Mouse (Mus musculus) skeletal muscle tissue, adult 2 months (tissue): ENCODE data around the gene Chmp5.

ENCODE experiments used
- DNase-seq: peaks from one replicate; pipeline ENCODE4 v3.0.0-alpha.2; 2012; ENCODE audit warnings: low read depth, low spot score

Chmp5 gene

DNA sequence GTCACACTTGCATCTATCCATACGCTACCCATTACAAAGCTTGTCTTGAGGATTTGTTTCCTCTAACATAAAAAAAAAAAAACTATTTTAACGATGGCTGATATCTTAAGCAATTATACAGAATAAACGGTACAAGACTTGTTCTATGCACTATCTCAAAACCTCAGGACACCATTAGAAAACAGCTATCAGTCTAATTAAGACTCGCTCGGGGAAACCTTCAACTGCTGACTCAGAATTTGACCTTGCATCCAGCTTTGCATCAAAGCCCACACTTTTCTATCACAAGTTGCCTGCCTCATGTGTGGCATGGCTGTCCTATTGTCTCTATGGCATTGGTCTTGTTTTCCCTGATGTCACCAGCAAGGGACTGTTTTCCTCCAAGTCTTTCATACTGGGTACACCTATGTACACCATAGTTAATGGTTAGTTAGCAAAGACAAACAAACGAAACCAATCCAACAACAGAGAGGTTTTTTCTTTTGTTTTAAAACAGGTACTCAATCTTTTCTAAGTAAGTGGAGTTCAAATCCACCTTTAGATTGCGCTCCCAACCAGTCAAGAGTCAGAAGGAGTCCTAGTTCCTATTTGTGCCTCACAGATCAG is 1.6 kb upstream of the Chmp5 start:
- no peak for DNase-seq

- no peak for DNase-seq
Measured at GRCm38 (mm10) chr4:40947565-40948159, 545 bp upstream of the Chmp5 start.

DNA sequence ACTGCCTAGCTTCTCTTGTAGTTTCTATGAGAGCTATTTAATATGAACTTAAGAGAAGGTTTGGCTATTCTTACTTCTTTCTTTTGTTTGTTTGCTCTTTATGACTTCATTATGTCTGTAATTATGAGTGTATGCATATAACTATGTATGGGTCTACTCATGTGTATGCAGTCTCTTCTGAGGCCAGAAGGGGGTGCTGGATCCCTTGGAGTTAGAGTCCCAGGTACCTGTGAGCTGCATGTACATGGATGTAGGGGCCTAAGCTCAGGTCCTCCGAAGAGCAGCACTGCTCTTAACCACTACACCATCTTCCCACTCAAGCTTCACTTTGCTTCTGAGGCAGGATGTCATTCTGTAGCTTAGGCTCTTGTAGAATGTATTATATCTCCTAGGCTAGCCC is 5.3 kb downstream of the Chmp5 start:
- no peak for DNase-seq

- DNase-seq: no peak
Measured at GRCm38 (mm10) chr4:40955942-40956341, 7.7 kb downstream of the Chmp5 start.

DNA sequence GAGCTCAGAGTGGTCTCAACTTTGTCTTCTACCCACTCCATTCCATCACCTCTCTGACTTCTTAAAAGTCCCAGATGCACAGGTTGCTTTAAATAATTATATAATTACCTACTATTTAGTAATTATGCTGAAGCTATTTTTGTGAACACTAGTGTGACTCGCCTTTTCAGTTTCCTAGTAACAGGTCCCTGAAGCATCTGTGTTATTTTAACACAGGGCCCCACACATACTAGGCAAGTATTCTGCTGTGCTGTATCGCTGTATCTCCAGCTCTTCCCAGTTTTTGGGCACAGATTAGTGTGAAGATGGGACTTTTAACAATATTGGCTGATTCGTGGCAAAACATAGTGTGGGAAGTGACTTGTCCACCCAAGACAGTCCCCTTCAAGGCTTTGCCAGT is 15.3 kb downstream of the Chmp5 start:
- DNase-seq: no peak

- no peak for DNase-seq
Measured at GRCm38 (mm10) chr4:40969161-40969560, 21.0 kb downstream of the Chmp5 start.

- DNase-seq: no peak
Measured at GRCm38 (mm10) chr4:40969781-40970591, 21.8 kb downstream of the Chmp5 start.

DNA sequence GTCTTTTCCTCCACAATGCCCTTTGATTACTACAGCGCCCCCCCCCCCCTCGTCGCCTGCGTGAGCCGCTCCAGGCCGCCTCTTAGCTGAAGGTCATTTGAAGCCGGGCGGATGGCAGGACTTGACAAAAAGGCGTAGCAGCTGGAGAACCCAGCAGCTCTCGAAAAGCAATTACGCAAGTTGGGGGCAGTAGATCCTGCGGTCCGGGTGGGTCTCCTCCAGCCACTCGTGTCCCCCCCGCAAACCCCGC is 22.3 kb downstream of the Chmp5 start:
- no peak for DNase-seq

DNA sequence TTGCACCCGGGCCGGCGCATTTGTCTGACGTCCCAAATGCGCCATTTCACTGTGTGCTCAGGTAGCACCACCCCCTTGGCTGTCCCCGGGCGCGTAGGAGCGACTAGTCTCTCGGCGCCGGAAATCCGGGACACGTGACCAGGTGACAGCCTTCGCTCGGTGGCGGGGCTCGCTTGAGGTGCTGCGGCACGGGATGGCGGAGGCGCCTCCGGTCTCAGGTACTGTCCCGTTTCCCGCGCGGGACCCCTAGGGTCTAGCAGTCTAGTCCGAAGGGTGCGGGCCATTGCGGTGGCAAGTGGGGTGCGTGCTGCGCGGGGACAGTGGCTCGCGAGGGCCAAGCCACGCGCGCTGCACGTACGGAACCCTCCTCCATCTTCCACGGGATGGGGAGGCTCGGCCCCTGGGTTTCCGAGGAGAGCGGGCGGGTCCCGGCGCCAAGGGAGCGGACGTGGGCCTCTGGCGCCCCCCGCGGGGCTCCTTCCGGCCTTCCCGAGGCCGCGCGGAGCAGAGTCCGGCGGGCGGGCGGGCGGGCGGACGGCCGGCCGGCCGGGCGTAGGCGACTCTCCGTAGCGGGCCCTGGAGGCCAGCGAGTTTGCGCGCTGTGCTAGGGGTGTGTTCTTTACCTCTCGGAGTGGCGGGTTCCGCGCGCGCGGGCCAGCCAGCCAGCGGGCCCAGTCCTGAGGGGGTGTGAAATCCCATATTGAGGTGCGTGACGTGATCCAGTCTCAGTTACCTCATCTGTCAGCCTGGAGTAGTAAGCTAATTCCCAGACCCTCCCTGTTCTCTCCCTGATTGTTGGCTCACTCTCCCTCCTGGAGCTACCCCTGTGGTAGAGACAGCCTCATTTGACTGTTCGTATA is 22.9 kb downstream of the Chmp5 start, which contains the start of gene Nfx1:
Nfx1 (plus strand) TSS at position 65 of the 860 bp plus-strand sequence.
- peak; percentile 96 for DNase-seq

DNA sequence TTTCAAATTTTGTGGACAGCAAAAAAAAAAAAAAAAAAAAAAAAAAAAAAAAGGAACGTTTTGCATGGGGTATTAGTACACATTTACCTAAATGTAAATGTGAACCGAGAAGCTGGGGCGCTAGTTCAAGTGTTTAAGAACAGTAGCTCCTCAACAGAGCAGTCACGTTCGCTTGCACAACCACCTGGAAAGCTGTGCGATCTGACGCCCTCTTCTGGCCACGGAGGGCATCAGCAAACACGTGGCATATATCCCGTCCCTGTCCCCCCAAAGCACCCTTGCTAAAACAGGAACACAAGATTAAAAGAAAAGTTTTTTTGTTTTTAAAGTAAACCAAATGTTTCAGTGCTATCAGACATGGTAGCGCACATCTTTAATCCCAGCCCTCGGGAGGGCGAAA is 23.5 kb downstream of the Chmp5 start:
- no peak for DNase-seq

DNA sequence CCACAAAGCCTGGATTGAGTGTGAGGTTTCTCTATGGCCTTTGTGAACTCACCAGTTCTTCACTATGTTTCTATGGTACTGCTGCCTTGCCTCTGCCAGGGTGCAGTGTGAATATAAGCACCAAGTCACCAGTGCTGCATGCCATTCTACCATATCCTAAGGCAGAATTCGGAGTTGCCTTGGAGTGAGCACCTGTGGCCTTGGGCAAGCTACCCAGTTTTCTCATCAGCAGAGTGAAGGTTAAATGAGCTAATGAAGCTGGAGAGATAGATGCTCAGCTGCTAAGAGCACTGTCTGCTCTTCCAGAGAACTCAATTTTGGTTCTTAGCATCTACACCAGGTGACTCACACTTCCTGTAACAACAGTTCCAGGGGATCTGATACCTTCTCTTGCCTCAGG is 25.8 kb downstream of the Chmp5 start:
- DNase-seq: no peak

DNA sequence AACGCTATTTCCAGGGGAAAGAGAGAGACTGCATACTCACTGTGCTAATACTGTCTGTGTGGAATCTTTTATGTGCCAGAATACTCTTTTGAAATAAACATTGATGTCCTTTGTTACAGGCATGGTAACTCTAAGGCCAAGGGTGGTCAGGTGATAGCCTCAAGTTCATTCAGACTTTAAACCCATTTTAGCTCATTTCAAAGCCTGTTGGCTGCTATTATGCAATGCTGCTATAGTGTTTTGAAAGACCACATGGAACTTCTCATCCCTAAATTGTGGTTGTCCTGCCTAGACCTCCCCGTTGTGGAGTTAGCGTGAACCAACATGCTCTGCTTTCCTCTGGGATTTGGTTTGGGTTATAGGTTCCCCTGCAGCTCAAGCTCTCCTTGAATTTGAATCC is 27.5 kb downstream of the Chmp5 start:
- no peak for DNase-seq

GRCm38 (mm10) chr4:40976651-40977050 is 28.4 kb downstream of the Chmp5 start:
- DNase-seq: no peak

- DNase-seq: no peak
Measured at GRCm38 (mm10) chr4:40979430-40979829, 31.2 kb downstream of the Chmp5 start.

- no peak for DNase-seq
Measured at GRCm38 (mm10) chr4:40982486-40982885, 34.3 kb downstream of the Chmp5 start.

- peak; percentile 91 for DNase-seq
Measured at GRCm38 (mm10) chr4:40983686-40984085, 35.5 kb downstream of the Chmp5 start.

DNA sequence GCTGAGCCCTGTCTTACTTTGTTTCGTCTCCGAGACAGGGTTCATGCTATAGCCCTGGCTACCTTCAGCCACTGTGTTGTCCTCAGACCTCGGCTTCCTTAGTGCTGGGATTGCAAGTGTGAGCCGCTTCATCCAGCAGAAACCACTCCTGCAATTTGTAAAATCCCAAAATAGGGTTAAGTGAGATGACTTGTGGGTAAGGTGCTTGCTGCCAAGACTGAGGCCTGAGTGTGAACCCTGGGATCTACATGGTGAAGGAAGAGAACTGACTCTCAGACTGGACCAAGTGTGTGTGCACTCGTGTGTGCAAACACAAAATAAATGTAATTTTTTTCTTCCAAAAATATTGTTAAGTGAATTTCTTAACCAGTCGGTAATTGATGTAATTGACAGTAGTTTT is 41.4 kb downstream of the Chmp5 start:
- no peak for DNase-seq

DNA sequence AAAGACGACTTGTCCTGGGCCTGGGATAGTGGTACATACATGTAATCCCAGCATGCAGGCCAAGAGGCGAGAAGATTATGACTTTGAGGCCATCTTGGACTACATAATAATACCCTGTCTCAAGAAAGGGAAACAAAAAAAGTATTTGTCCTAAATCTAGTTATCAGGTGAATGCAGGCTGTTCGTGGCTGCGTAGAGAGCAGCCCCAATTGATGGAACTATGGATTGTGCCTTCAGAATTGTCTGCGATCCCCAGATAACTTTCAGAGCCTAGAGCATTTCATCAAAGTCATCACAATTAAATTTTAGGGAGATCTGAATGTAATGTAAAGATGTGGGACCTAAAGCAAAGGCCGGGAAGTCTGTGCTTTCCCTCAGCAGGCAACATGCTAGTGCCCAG is 48.1 kb downstream of the Chmp5 start:
- DNase-seq: no peak

- no peak for DNase-seq
Measured at GRCm38 (mm10) chr4:40997916-40998315, 49.7 kb downstream of the Chmp5 start.

DNA sequence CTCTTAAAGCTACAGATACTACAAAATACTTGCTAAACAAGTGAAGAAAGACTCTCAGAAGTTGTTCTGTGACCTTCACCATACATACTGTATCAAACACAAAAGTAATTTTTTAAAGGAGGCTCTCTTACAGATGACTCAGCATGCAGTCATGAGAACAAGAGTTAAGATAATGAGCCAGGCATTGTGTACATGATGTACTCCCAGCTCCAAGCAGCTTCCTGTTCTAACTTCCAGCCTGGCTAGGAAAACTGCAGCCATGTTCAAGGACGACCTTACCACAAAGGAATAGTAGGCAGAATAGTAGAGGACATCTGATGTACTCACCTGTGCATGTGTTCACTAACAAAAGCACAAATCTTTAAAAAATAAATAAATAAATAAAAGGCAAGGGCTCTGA is 52.1 kb downstream of the Chmp5 start:
- no peak for DNase-seq

DNA sequence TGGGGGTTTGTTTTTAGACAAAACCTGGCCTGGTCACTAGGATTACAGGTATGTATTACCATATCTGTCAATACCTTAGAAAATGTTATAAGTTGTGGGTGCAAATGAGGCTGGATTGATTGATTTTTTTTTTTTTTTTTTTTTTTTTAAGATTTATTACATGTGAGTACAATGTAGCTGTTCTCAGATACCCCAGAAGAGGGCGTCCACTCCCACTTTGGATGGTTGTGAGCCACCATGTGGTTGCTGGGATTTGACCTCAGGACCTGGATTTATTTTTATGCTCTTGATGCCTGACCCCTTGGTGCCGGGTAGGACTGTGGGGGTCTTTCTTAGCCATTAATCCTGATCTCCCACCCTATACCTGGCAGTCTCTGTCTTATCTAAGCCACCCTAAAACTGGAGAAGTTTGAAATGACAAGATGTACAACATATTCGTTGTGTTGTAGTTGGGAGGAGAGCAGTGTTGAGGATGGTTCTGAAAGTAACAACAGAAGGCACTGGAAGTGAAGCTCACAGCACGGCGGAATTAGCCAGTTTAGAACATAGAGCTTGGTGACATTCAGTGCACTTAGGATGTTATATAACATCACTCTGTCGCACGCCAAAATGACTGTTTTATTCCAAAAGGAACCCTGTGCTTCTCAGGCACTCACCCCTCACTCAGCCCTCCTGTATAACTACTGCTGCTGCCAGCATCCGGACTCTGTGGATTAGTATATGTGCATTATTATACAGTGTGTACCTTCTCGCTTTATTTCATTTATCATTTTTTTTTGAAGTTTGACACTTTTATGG is 52.8 kb downstream of the Chmp5 start:
- no peak for DNase-seq
